Mouse (Mus musculus) spleen, embryonic (tissue): Measurements from ENCODE around the gene Naa80.

ENCODE experiments used
- CTCF ChIA-PET: fragments of 350-600 bp; sonication (Branson Sonifier 250); formaldehyde crosslinking; loops from one replicate; lab custom pipeline; 2022; lab: Charles Lee

The Naa80 gene

GRCm38 (mm10) chr9:107612191-107612944, 33.7 kb downstream of the Naa80 start:
- CTCF ChIA-PET, result interaction anchor here (0.7 to 1.8 kb wide), 4 partner anchors 10 to 65 kb away, joined by 3 to 7 read pairs (median 3); no protein-coding TSS in a partner anchor

- CTCF ChIA-PET, result interaction anchor here (1.8 kb wide), 1 partner anchor 11 kb away, joined by 7 read pairs; no protein-coding TSS in a partner anchor
Measured at GRCm38 (mm10) chr9:107612945-107613569, 34.4 kb downstream of the Naa80 start.

- CTCF ChIA-PET, result no interaction called here
Measured at GRCm38 (mm10) chr9:107615035-107615434, 36.3 kb downstream of the Naa80 start.

- CTCF ChIA-PET, result interaction anchor here (0.7 to 1.0 kb wide), 3 partner anchors 9 to 107 kb away, joined by 4 to 11 read pairs (median 5); no protein-coding TSS in a partner anchor
Measured at GRCm38 (mm10) chr9:107617461-107617860, 38.8 kb downstream of the Naa80 start.

- CTCF ChIA-PET, result interaction anchor here (0.7 kb wide), 2 partner anchors 8 to 107 kb away, joined by 4 to 11 read pairs; no protein-coding TSS in a partner anchor
Measured at GRCm38 (mm10) chr9:107618098-107618497, 39.4 kb downstream of the Naa80 start.

GRCm38 (mm10) chr9:107618778-107619545, 40.3 kb downstream of the Naa80 start:
- CTCF ChIA-PET, result interaction anchor here (0.8 kb wide), 1 partner anchor 14 kb away, joined by 3 read pairs; no protein-coding TSS in a partner anchor

- CTCF ChIA-PET, result interaction anchor here (0.8 kb wide), 1 partner anchor 13 kb away, joined by 3 read pairs; no protein-coding TSS in a partner anchor
Measured at GRCm38 (mm10) chr9:107619546-107619879, 40.8 kb downstream of the Naa80 start.

- CTCF ChIA-PET, result interaction anchor here (0.9 kb wide), 1 partner anchor 18 kb away, joined by 4 read pairs; no protein-coding TSS in a partner anchor
Measured at GRCm38 (mm10) chr9:107620954-107621353, 42.3 kb downstream of the Naa80 start.

- CTCF ChIA-PET, result interaction anchor here (0.7 to 3.1 kb wide), 2 partner anchors 13 to 20 kb away, joined by 3 to 19 read pairs; no protein-coding TSS in a partner anchor
Measured at GRCm38 (mm10) chr9:107624539-107624938, 45.9 kb downstream of the Naa80 start.

GRCm38 (mm10) chr9:107624951-107625350, 46.3 kb downstream of the Naa80 start:
- CTCF ChIA-PET, result interaction anchor here (3.1 kb wide), 1 partner anchor 20 kb away, joined by 19 read pairs; no protein-coding TSS in a partner anchor

- CTCF ChIA-PET, result interaction anchor here (1.4 to 3.1 kb wide), 2 partner anchors 19 to 24 kb away, joined by 4 to 19 read pairs; no protein-coding TSS in a partner anchor
Measured at GRCm38 (mm10) chr9:107625351-107626128, 46.9 kb downstream of the Naa80 start.

- CTCF ChIA-PET, result interaction anchor here (0.5 to 3.1 kb wide), 8 partner anchors 9 to 423 kb away, joined by 3 to 19 read pairs (median 4); partner anchors contain the start of gene Gmppb
Measured at GRCm38 (mm10) chr9:107626158-107626843, 47.6 kb downstream of the Naa80 start.

GRCm38 (mm10) chr9:107626844-107627277, 48.2 kb downstream of the Naa80 start:
- CTCF ChIA-PET, result interaction anchor here (0.6 to 3.1 kb wide), 8 partner anchors 14 to 422 kb away, joined by 3 to 19 read pairs (median 4); partner anchors contain the start of gene Gmppb

GRCm38 (mm10) chr9:107627387-107628255, 48.9 kb downstream of the Naa80 start:
- CTCF ChIA-PET, result interaction anchor here (1.1 to 1.4 kb wide), 3 partner anchors 13 to 18 kb away, joined by 5 to 14 read pairs (median 5); no protein-coding TSS in a partner anchor

- CTCF ChIA-PET, result interaction anchor here (0.6 to 0.7 kb wide), 3 partner anchors 18 to 170 kb away, joined by 3 to 12 read pairs (median 7); no protein-coding TSS in a partner anchor
Measured at GRCm38 (mm10) chr9:107628721-107629410, 50.2 kb downstream of the Naa80 start.

GRCm38 (mm10) chr9:107629411-107629730, 50.7 kb downstream of the Naa80 start:
- CTCF ChIA-PET, result interaction anchor here (0.6 to 0.7 kb wide), 3 partner anchors 17 to 142 kb away, joined by 4 to 12 read pairs (median 7); no protein-coding TSS in a partner anchor

- CTCF ChIA-PET, result interaction anchor here (0.6 to 1.1 kb wide), 3 partner anchors 13 to 31 kb away, joined by 4 to 8 read pairs (median 5); no protein-coding TSS in a partner anchor
Measured at GRCm38 (mm10) chr9:107629901-107630425, 51.3 kb downstream of the Naa80 start.
